Mouse (Mus musculus): ENCODE measurements at regions not wholly inside any gene's neighbourhood (a gene's known extent, or its start where the extent isn't known, plus 50 kb on each side); places are given as distances from the start of the nearest gene placed in this dataset.

DNA sequence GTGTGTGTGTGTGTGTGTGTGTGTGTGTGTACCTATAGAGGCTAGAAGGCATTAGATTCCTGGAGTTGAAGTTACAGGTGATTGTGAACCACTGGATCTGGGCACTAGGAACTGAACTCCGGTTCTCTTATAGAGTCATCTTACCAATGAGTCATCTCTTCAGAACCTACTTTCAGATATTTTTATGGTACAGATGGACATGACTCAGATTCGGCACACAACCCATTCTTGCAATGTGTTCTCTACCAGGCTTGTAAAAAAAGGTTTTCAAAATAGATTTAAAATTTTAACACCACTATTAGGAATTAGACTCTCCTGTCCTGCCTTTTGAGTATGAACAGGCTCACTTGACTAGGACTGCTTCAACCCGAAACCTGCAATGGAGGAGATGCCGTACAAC is 504.3 kb upstream of the Auts2 start:
- DNase-seq: peak; percentile 16

GRCm38 (mm10) chr5:133045637-133046036 is 502.5 kb upstream of the Auts2 start:
- peak; percentile 8 for DNase-seq

DNA sequence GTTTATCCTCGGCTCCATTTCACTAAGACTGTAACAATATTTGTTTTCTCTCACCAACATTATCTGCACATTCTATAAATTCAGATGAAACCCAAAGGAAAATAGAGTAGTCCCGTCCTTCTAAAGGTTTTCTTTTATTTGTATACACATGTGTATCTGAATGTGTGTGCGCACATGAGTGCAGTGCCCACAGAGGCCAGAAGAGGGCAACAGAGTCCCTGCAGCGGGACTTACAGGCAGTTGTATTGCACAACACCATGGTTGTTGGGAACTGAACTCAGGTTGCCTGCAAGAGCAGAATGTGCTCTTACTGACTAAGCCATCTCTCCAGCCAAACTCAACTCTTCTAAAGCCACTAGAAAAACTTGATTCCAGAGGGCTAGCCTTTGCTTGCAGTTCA is 484.4 kb upstream of the Auts2 start:
- no peak for DNase-seq

DNA sequence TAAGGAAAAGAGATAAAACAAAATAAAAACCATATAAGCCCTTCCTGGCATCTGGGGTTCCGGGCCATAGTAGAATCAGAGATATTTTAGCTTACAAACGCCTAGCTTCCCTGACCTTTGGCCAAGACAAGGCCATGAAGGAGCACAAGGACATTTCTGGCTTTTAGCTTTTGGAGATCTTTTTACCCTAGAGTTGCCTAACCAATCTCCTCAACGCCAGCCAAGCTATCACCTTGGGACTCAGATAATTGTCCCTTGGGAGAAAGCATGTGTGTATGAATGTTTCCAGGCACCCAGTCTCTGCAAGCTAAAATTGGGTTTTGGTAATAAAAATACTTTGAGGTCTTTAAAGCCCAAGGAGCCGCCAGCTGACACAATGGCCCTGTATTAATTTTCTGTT is 482.0 kb upstream of the Auts2 start:
- no peak for DNase-seq

DNA sequence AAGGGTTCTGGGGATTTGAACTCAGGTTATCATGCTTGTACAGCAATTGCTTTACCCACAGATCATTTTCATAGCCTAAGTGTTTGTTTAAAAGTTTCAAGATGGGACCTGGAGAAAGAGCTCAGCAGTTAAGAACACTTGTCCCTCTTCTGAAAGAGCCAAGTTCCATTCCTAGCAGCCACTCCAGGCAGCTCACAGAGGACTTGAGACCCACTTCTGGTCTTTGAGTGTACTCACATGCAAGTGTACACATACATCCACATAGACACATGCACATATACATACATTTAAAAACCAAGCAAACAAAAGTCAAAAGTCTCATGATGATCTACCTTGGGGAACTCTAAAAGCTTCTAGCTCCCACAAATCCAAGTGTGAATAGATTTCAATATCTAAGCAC is 477.7 kb upstream of the Auts2 start:
- no peak for DNase-seq

DNA sequence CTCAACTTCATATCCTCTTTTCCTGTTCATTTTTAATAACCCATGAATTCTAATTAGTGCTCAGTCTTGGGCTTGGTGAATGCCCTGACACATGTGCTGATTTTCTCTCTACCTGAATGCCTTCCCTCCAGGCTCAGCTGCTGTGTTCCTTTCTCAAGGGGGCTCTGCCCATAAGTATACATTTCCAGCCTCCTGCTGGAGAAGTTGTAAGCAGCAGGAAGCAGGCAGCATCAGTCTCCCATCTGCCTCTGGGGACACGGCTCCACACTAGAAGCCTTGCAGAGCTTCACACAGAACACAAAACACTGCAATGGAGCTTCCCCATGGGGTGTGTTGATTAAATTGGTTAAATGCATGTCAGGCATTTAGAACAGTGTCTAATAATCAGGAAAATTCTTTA is 477.0 kb upstream of the Auts2 start:
- DNase-seq: no peak

DNA sequence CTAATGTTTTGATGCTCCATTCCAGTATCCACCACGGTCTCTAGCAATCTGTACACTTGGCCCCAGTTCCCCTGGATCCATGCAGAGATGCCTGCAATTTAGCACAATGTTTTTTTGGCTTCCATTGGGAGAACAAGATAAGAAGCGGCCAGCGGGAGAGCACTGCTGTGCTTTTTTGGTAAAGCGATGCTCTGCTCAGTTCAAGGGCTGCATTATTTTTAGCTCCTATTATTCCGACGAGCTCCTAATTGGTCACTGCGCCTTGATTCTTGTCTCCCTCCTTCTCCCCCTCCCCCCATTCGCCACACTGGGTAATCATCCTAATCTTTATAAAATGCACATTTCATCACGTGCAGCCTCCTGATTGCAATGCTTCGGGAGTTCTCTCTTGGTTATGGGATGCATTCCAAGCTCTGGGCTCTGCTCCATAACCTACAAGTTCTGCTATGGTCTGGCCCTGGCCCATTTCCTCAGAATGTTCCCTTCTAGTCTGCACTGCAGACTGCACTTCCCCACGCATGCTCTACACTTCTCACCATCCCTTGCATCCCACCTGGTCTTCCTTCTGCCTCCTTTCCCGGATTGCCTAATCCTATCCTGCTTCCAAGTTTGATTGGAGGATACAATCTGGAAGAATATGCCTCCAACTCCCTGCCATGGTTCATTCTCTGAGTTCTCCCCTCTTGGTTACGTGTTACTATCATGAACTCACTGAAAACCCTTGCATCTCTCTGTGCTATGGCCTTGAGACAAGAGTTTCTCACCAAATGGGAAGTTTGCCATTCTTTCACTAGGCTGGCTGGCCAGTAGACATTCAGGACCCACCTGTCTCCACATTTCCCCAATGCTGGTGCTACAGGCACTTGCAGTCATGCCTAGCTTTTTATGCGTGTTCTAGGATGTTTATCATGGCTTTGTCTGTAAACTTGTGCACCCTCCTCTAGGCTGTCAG is 467.8 kb upstream of the Auts2 start:
- peak; percentile 90 for DNase-seq

- DNase-seq: no peak
Measured at GRCm38 (mm10) chr5:132982866-132983265, 439.7 kb upstream of the Auts2 start.

DNA sequence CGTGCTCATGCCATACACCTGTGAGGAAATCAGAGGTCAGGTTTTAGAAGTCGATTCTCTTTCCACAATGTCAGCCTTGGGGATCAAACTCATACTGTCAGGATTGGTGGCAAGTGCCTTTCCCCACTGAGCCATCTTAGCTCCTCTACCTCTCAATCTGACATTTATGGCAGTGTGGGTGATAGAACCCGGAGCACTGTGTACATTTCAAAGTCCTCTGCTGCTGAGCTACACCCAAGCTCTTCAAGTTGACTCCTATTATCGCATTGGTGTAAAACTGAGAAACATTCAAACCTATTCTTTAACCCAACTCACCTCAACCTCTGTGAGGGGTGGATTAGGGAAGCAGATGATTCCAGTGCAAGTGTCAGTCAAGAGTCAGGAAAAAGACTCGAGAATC is 435.9 kb upstream of the Auts2 start:
- no peak for DNase-seq

DNA sequence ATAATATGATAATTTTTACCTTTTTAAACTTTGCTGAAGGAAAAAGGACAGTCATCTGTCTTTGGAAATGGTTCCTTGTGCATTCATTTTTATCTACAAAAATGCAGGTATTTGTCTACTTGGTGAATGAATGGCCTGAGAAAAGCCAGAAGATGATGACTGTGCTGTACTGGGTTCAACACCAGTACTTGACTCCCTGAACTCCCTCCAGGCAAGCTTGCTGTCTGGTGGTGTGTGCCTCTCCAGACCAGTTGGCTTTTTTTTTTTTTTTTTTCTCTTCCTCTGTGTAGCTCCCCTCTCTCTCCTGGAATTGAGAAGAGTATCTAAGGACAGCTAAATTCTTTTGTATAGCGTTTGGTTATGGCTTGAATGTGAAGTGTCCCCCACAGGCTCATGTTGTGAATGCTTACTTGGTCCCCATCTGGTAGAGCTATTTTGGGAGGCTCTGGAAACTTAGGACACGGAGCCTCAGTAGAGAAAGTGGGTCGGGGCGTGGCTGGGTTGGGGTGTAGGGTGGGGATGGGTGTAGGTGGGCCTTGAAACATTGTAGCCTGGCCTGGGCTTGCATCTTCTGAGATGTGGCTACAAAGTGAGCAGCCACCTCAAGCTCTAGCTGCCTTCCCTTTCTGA is 432.3 kb upstream of the Auts2 start:
- no peak for DNase-seq

DNA sequence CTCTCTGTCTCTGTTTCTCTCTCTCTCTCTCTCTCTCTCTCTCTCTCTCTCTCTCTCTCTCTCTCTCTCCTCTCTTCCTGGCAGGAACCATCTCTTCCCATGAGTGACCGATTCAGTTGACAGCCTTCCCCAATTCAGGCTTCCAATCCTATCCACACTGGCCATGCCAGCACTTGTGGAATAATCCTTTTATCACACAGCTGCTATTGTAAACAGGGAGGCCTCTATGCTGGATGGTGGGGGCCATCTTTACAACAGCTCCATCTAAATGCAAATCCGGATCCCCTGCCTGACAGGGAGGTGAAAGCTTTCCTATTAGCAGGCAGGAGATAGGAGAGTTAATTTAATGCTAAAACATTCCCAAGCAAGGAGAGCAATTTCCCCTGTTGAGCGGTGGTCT is 431.7 kb upstream of the Auts2 start:
- DNase-seq: no peak

- peak; percentile 4 for DNase-seq
Measured at GRCm38 (mm10) chr5:132971046-132971445, 427.9 kb upstream of the Auts2 start.

DNA sequence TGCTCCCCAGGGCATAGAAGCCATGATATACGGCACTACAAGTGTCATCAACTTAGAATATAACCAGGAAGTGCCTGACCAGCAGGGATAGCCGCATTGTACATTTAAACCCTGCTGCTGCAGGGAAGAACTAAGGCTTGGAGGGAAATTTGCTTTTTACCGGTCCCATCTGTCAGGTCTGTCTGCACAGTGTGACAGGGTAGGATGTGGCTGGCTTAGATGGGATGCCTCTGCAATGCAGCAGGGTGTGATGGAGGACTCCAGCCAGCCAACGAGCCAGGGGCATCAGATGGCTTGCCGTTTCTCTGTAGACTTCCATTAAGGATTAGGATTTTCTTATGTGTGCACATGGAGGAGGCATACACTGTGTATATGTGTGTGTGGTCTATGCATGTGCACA is 426.2 kb upstream of the Auts2 start:
- peak; percentile 4 for DNase-seq

- DNase-seq: no peak
Measured at GRCm38 (mm10) chr5:132959901-132960300, 416.8 kb upstream of the Auts2 start.

- DNase-seq: no peak
Measured at GRCm38 (mm10) chr5:132956184-132956583, 413.0 kb upstream of the Auts2 start.

GRCm38 (mm10) chr5:132955051-132955450 is 411.9 kb upstream of the Auts2 start:
- DNase-seq: peak; percentile 61

- no peak for DNase-seq
Measured at GRCm38 (mm10) chr5:132933439-132933980, 390.4 kb upstream of the Auts2 start.

- DNase-seq: peak; percentile 63
Measured at GRCm38 (mm10) chr5:132929955-132930354, 386.8 kb upstream of the Auts2 start.

- DNase-seq: no peak
Measured at GRCm38 (mm10) chr5:132923365-132923764, 380.2 kb upstream of the Auts2 start.

DNA sequence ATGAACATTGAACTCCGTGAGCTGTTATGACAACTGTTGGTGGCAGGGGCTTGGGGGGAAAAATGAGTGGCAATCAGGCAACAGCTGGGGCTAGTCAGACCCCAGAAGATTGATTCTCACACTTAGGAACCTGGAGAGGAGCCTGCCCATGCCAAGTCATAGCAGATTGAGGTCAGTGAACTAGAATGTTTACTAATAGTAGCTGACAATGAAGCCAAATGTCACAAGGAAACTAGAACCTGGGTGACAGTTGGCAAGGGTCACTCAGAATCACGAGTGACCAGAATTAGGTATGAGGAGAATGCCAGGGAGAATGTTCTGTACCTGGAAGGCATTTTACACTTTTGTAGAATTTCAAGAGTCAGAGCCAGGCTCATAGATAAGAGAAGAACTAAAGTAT is 365.9 kb upstream of the Auts2 start:
- DNase-seq: no peak

DNA sequence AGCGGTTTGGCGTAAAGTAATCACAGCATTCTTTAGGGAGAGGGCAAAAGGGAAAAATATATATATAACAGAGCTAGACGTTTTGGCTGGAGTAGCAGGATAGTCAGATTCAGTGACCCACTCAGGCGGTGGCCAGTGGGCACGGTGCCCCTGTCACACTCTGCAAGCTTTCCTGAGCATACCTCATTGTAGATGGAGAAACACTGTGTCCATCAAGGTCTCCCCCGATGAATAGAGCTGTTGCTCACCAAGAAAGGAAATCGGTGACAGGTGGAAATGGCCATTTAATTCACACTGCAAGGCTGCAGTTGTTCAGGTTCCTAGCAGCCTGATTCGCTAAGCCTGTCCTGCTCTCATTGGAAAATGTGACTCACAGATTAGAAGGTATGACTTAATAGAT is 365.1 kb upstream of the Auts2 start:
- DNase-seq: no peak

GRCm38 (mm10) chr5:132892591-132892990 is 349.4 kb upstream of the Auts2 start:
- DNase-seq: peak; percentile 95

DNA sequence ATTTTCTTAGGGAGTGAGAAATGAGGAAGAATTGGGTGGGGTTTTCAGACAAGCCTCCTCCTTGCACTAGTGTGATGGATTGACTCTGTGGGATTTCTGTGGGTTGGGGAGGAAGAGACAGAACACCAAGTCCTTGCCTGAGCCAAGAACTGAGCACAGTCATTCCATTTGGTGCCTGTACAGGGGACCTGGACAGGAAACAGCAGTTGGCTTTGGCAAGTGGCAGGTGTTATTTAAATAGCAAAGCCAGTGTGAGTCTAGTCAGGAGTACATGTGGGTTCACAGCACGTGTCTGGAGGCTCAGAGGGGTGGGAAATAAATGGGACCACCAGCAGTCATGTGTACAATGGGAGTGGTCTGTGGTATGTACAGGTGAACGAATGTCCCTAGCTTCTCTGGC is 341.0 kb upstream of the Auts2 start:
- DNase-seq: peak; percentile 10

DNA sequence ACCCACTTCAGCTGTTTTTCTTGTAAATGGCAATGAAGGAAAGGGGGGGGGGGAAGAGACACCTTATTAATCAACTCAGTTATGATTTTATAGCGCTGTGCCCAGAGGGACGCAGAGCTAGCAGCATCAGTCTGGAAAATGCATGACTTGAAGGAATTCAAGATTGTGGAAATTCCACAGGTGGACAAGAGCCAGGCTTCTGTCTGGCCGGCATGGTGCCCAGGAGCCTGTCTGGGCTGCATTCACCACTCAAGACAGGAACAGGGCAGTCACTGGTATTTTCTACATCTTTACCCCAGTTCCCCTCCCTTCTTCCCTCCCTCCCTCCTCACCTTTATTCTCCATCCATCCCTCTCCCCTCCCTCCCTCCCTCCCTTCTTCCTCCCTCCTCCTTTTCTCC is 339.1 kb upstream of the Auts2 start:
- DNase-seq: no peak
